Mouse (Mus musculus) midbrain, embryonic 15.5 days (tissue): ENCODE data around the gene Rsrc1. TPM values are rescaled to one million over a fixed set of nuclear protein-coding genes. Genes with fewer than 3 reads are reported as not detected.
A peak's percentile ranks its signal among the peaks of the same experiment; 100 is the strongest.

Experiments used
- ATAC-seq: fragments of 200-750 bp; cut with Nextera tagmentation; replicated peaks from 2 replicates; pipeline ENCODE4 v1.8.0; 2017; ENCODE audit warnings: moderate TSS enrichment
- H3K27ac ChIP-seq: fragments of 300-500 bp; sonication (generic); 2 replicates; pipeline ENCODE4 v1.5.1; 2015; ENCODE audit warnings: mild to moderate bottlenecking, inconsistent platforms
- H3K27me3 ChIP-seq: fragments of 300-500 bp; sonication (generic); replicated peaks from 2 replicates; pipeline ENCODE4 v1.6.1; 2015; ENCODE audit warnings: inconsistent platforms
- H3K36me3 ChIP-seq: fragments of 300-500 bp; sonication (generic); replicated peaks from 2 replicates; pipeline ENCODE4 v1.6.1; 2015; ENCODE audit warnings: inconsistent platforms
- H3K4me1 ChIP-seq: fragments of 300-500 bp; sonication (generic); 2 replicates; pipeline ENCODE4 v1.6.1; 2015; ENCODE audit warnings: inconsistent platforms
- H3K4me2 ChIP-seq: fragments of 300-500 bp; sonication (generic); 2 replicates; pipeline ENCODE4 v1.6.1; 2015; ENCODE audit warnings: inconsistent platforms, mild to moderate bottlenecking, moderate library complexity
- H3K4me3 ChIP-seq: fragments of 300-500 bp; sonication (generic); 2 replicates; pipeline ENCODE4 v1.5.1; 2015; ENCODE audit warnings: mild to moderate bottlenecking, inconsistent platforms
- H3K9ac ChIP-seq: fragments of 300-500 bp; sonication (generic); 2 replicates; pipeline ENCODE4 v1.6.1; 2015; ENCODE audit warnings: mild to moderate bottlenecking, inconsistent platforms
- H3K9me3 ChIP-seq: fragments of 300-500 bp; sonication (generic); 2 replicates; pipeline ENCODE4 v1.6.1; 2016; ENCODE audit warnings: inconsistent platforms
- WGBS: fragments of 180-500 bp; shearing (Covaris S2); methylation state at CpG from one replicate; pipeline ENCODE4 v1.1.7; 2015; ENCODE audit warnings: mixed read lengths; 5-methylcytosine and 5-hydroxymethylcytosine counted together
- polyA plus RNA-seq: library from polyadenylated mRNA; unstranded; fragments of >200 nt; fragmentation: Nextera tagmentation; extraction: Ambion mirVana; gene quantifications from 2 replicates; pipeline ENCODE4 v1.2.1, GENCODE M21; 2015

The Rsrc1 gene
- 38.8 and 39.3 TPM in 2 replicates for polyA plus RNA-seq

- Histone ChIP-seq H3K4me1 (peaks cover 33% of the 10 kb centered on the region), H3K4me3 (peak within 1 kb of the TSS; percentile 48), H3K27ac (peak within 1 kb of the TSS; percentile 84), H3K4me2 (peak within 1 kb of the TSS; percentile 61), H3K9me3 (no peaks in the 10 kb centered on the region), H3K9ac (peak within 1 kb of the TSS; percentile 63), H3K36me3 (no peaks in the 10 kb centered on the region), H3K27me3 (no peaks in the 10 kb centered on the region; the same call in 1 of the 2 replicates)
- WGBS, result under 1% methylated on average over 57 of the region's 62 CpGs
- ATAC-seq, result peak; percentile 12; the same call in 1 of the 2 replicates
These were observed at the start of gene Rsrc1 for GRCm38 (mm10) chr3:66981101-66981661. TSS of gene Rsrc1 (plus strand) at chr3:66981390.

DNA sequence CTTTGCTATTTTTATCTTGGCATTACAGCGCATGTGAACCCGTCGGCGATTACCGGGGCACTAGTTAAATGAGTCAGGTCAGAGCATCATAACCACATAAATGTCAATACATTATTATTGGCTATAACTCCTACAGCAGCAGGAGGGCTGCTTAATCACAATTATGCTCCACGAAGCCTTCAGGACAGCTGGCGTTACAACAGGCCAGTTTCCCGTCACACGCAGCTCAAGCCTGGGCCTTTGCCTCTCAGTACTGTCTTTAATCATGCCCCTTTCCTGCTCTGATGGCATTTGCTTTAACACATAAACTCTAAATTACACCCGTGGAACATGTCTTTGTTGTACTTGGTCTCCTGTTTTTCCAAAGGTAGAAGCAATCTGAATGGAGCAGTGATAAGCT is 41.5 kb upstream of the Rsrc1 start:
- no peak for ATAC-seq
- WGBS, result 66% methylated on average over 10 of the region's 10 CpGs

GRCm38 (mm10) chr3:66955126-66955525 is 26.1 kb upstream of the Rsrc1 start:
- H3K9ac ChIP-seq, result no peak overlapping the region
- H3K4me3 ChIP-seq, result no peak overlapping the region
- H3K36me3 ChIP-seq, result no peaks in the 10 kb centered on the region
- no peaks in the 10 kb centered on the region for H3K9me3 ChIP-seq
- 57% methylated on average over 2 of the region's 2 CpGs for WGBS
- no peak overlapping the region for H3K4me2 ChIP-seq
- no peaks in the 10 kb centered on the region for H3K4me1 ChIP-seq
- no peaks in the 10 kb centered on the region for H3K27me3 ChIP-seq
- ATAC-seq, result no peak
- H3K27ac ChIP-seq, result no peak overlapping the region

More for the DNA sequence above, 41.5 kb upstream of the Rsrc1 start:
- Histone ChIP-seq H3K4me2 (no peak overlapping the region), H3K36me3 (no peaks in the 10 kb centered on the region), H3K27ac (no peak overlapping the region), H3K4me3 (no peak overlapping the region), H3K9ac (no peak overlapping the region), H3K27me3 (no peaks in the 10 kb centered on the region), H3K9me3 (no peaks in the 10 kb centered on the region), H3K4me1 (no peaks in the 10 kb centered on the region)

DNA sequence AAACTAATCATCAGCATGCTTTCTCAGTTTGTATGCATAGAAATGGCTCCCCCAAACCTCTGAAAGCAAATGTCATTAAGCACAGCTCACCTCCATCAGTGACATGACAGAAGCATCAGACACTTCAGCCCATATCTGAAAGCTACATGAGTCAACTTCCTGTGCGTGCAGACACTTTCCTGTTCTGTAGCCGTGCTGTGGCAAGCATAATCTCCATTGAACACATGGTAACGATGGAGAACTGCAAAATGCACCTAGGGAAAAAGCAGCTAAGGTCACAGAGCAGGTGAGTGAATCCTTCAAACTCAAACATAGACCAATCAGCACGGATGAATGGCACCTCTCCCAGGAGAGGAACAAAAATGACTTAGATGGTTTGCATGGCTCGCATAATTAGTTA is 21.2 kb upstream of the Rsrc1 start:
- H3K4me1 ChIP-seq, result no peaks in the 10 kb centered on the region
- H3K9me3 ChIP-seq, result no peaks in the 10 kb centered on the region
- WGBS, result 71% methylated on average over 5 of the region's 5 CpGs
- H3K27me3 ChIP-seq, result no peaks in the 10 kb centered on the region
- no peak overlapping the region for H3K27ac ChIP-seq
- H3K4me3 ChIP-seq, result no peak overlapping the region
- H3K36me3 ChIP-seq, result no peaks in the 10 kb centered on the region
- no peak overlapping the region for H3K9ac ChIP-seq
- no peak overlapping the region for H3K4me2 ChIP-seq
- no peak for ATAC-seq

GRCm38 (mm10) chr3:66964884-66965283 is 16.3 kb upstream of the Rsrc1 start:
- peaks cover 8% of the 10 kb centered on the region; the same call in 1 of the 2 replicates for H3K27me3 ChIP-seq
- no peak overlapping the region for H3K4me2 ChIP-seq
- no peak overlapping the region for H3K4me3 ChIP-seq
- 57% methylated on average over 3 of the region's 3 CpGs for WGBS
- no peak overlapping the region for H3K27ac ChIP-seq
- H3K9me3 ChIP-seq, result no peaks in the 10 kb centered on the region
- H3K36me3 ChIP-seq, result no peaks in the 10 kb centered on the region
- no peaks in the 10 kb centered on the region for H3K4me1 ChIP-seq
- no peak overlapping the region for H3K9ac ChIP-seq
- no peak for ATAC-seq

DNA sequence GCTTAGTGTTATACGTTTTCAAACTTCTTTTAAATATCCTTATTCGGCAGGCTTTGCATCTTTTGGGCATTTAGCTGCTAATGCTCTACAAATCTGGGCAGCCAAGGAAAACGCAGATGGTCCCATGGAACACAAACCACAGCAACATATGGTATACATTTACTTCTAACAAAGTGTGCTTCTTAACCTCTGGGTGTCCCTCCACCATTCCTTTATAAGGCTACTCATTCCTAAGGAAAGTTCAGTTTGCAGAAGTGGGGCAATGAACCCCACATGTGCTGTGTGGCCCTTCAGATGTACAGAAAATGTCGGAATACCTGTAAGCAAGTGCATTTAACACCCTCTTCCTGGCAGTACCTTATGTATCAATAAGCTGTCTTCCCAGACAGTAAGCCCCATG is 13.7 kb upstream of the Rsrc1 start:
- Histone ChIP-seq H3K27me3 (peaks cover 21% of the 10 kb centered on the region), H3K27ac (no peak overlapping the region), H3K4me2 (no peak overlapping the region), H3K9me3 (no peaks in the 10 kb centered on the region), H3K4me1 (peaks cover 15% of the 10 kb centered on the region), H3K9ac (no peak overlapping the region), H3K4me3 (no peak overlapping the region), H3K36me3 (no peaks in the 10 kb centered on the region)
- no peak for ATAC-seq
- WGBS, result 72% methylated on average over 4 of the region's 4 CpGs

DNA sequence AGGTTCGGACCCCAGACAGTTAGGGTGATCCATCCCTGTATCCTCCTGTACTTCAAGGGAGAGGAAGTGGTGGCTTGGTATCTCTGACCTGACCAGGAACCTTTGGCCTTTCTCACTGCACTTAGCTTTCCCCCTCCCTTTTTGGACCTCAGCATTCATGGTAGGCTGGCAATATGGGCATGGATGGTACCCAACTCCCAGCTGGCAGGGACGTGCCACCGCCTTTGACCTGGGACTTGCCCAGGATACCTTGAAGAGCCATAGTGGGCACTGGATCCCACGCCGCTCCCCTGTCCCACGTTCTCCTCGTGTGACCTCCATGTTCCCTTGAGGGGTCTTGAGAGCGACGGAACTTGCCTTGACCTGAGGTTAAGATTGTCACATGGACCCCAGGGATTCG is 10.9 kb upstream of the Rsrc1 start:
- Histone ChIP-seq H3K4me3 (peak overlapping the region; percentile 17), H3K27ac (no peak overlapping the region), H3K9me3 (no peaks in the 10 kb centered on the region), H3K36me3 (no peaks in the 10 kb centered on the region), H3K4me2 (peak overlapping the region; percentile 47), H3K9ac (no peak overlapping the region), H3K27me3 (peaks cover 32% of the 10 kb centered on the region), H3K4me1 (peaks cover 29% of the 10 kb centered on the region)
- 4% methylated on average over 10 of the region's 10 CpGs for WGBS
- no peak; the same call in 1 of the 2 replicates for ATAC-seq

DNA sequence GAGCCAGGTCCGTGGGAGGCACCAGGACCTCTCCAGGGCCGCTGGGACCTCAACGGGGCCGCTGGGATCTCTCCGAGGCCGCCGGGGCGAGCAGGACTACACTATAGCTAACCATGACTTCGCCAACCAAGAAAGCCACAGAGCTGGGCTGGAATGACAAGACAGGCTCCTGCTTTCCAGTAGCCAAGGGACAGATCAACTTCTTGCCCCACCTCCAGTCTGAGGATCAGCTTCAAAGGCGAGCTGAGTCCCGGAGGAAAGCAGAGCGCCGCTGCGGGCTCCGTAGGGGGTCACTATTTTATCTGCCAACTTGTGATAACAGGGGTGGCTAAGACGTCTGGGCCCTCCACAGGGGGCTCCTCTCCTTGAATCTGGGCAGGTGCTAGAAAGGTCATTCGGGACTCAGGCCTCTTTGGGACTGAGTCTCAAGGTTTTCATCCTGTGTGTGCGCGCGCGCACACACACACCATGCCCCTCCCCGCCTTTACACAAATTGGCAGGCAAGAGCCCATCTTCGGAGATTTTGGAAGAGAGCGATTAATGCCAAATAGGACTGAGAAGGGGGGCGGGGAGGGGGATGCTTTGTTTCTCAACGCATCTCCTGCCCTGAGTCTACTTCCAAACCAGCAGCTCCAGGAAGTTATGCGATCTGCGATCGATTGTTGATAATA is 10.4 kb upstream of the Rsrc1 start:
- 1% methylated on average over 29 of the region's 29 CpGs for WGBS

GRCm38 (mm10) chr3:66972191-66972950 is 8.8 kb upstream of the Rsrc1 start:
- Histone ChIP-seq H3K9me3 (no peaks in the 10 kb centered on the region), H3K27me3 (peaks cover 33% of the 10 kb centered on the region), H3K9ac (no peak overlapping the region), H3K4me1 (peaks cover 29% of the 10 kb centered on the region), H3K4me2 (peak overlapping the region; percentile 76), H3K36me3 (no peaks in the 10 kb centered on the region), H3K27ac (no peak overlapping the region), H3K4me3 (peak overlapping the region; percentile 20)
- 6% methylated on average over 16 of the region's 16 CpGs for WGBS
- ATAC-seq, result no peak

More for the DNA sequence above, 10.4 kb upstream of the Rsrc1 start:
- Histone ChIP-seq H3K27me3 (peaks cover 34% of the 10 kb centered on the region), H3K4me1 (peaks cover 29% of the 10 kb centered on the region), H3K36me3 (no peaks in the 10 kb centered on the region), H3K9ac (no peak overlapping the region), H3K4me2 (peak overlapping the region; percentile 47), H3K27ac (peak overlapping the region; percentile 43; the same call in 1 of the 2 replicates), H3K9me3 (no peaks in the 10 kb centered on the region), H3K4me3 (peak overlapping the region; percentile 17)
- peak; percentile 37; the same call in 1 of the 2 replicates for ATAC-seq

DNA sequence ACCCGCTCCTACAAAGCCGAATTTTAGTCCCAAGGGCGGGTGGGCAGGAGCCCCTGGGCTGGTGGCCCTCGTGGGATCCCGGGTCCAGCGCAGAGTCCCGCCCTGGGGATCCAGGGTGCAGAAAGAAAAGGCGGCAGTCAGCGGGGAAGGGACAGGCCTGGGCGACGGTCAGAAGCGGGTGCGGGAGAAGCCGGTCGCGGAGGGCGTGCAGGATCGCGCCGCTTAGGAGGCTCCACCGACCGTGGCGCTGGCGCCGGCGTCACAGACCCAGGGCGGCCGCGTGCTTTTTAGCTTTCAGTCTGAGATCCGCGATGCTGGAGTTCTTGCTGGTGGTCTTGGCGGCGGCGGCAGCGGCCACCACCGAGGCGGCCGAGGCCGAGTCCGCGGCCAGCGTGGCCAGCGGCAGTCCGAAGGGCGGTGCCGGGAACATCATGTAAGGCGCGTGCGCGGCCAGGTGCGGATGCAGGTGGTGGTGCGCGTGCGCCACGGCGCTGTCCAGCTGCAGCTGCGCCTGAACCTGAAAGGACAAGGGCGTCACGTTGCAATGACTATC is 7.7 kb upstream of the Rsrc1 start:
- under 1% methylated on average over 59 of the region's 59 CpGs for WGBS
- peak overlapping the region; percentile 77 for H3K27ac ChIP-seq
- peak overlapping the region; percentile 65 for H3K9ac ChIP-seq
- peak overlapping the region; percentile 76 for H3K4me2 ChIP-seq
- peaks cover 32% of the 10 kb centered on the region for H3K4me1 ChIP-seq
- H3K4me3 ChIP-seq, result peak overlapping the region; percentile 53
- peaks cover 26% of the 10 kb centered on the region for H3K27me3 ChIP-seq
- ATAC-seq, result peak; percentile 86
- H3K36me3 ChIP-seq, result no peaks in the 10 kb centered on the region
- H3K9me3 ChIP-seq, result no peaks in the 10 kb centered on the region

- no peak for ATAC-seq
- H3K27ac ChIP-seq, result no peak overlapping the region
- no peak overlapping the region for H3K4me3 ChIP-seq
- H3K4me2 ChIP-seq, result peak overlapping the region; percentile 76
- H3K9me3 ChIP-seq, result no peaks in the 10 kb centered on the region
- peaks cover 26% of the 10 kb centered on the region for H3K27me3 ChIP-seq
- H3K4me1 ChIP-seq, result peaks cover 39% of the 10 kb centered on the region
- WGBS, result 9% methylated on average over 3 of the region's 3 CpGs
- H3K9ac ChIP-seq, result no peak overlapping the region
- no peaks in the 10 kb centered on the region for H3K36me3 ChIP-seq
These were observed 6.7 kb upstream of the Rsrc1 start for GRCm38 (mm10) chr3:66974501-66974900.
